Mouse (Mus musculus) kidney, adult 2 months (tissue): ENCODE measurements around the gene Vegfa. TPM values are rescaled to one million over a fixed set of nuclear protein-coding genes. Genes with fewer than 3 reads are reported as not detected.

Source experiments
- DNase-seq: peaks from one replicate; pipeline ENCODE4 v3.0.0; 2021
- H3K27ac ChIP-seq: fragments of 200-500 bp; 2 replicates; pipeline ENCODE4 v1.5.1; 2012; ENCODE audit warnings: low read depth, low read length, control low read depth, inconsistent platforms; ENCODE audit not compliant: insufficient read depth
- H3K27me3 ChIP-seq: fragments of 200-500 bp; replicated peaks from 2 replicates; pipeline ENCODE4 v1.6.1; 2012; ENCODE audit warnings: mild to moderate bottlenecking, moderate library complexity, low read length, inconsistent platforms; ENCODE audit not compliant: control insufficient read depth, insufficient read depth
- H3K36me3 ChIP-seq: fragments of 200-500 bp; 2 replicates; pipeline ENCODE4 v1.6.1; 2012; ENCODE audit warnings: mild to moderate bottlenecking, moderate library complexity, low read length, inconsistent platforms; ENCODE audit not compliant: control insufficient read depth, insufficient read depth
- H3K4me1 ChIP-seq: fragments of 200-500 bp; 2 replicates; pipeline ENCODE4 v1.6.1; 2011; ENCODE audit warnings: low read length; ENCODE audit not compliant: control insufficient read depth, insufficient read depth
- H3K4me3 ChIP-seq: fragments of 200-500 bp; 2 replicates; pipeline ENCODE4 v1.5.1; 2011; ENCODE audit warnings: mild to moderate bottlenecking, low read depth, low read length, control low read depth; ENCODE audit not compliant: insufficient read depth
- CTCF ChIP-seq: fragments of 200-500 bp; conservative IDR thresholded peaks from 2 replicates; pipeline ENCODE4 v1.5.1; 2011; ENCODE audit warnings: low read depth, mild to moderate bottlenecking, control low read depth, low read length, moderate library complexity, mixed read lengths; ENCODE audit not compliant: insufficient read depth, insufficient read length
- POLR2A ChIP-seq: fragments of 200-500 bp; IDR thresholded peaks from one replicate; pipeline ENCODE4 v1.6.1; 2011; ENCODE audit warnings: low read depth, low read length, control low read depth
- WGBS: fragments of 180-500 bp; shearing (Covaris S2); methylation state at CpG from one replicate; pipeline ENCODE4 v1.1.7; 2018; 5-methylcytosine and 5-hydroxymethylcytosine counted together
- polyA plus RNA-seq: library from polyadenylated mRNA; depleted of rRNA; stranded (reverse); fragments of >200 nt; gene quantifications from 2 replicates; pipeline ENCODE4 v1.2.3, GENCODE M21; 2012

Gene Vegfa
- polyA plus RNA-seq, 1 experiment = 336 TPM

GRCm38 (mm10) chr17:45981841-45982240, 50.3 kb downstream of the Vegfa start:
- Histone ChIP-seq H3K27me3 (no peaks in the 10 kb centered on the region), H3K27ac (no peak overlapping the region), H3K4me1 (0 out of 2 replicates have a peak, but pooled peaks cover 2% of the 10 kb centered on the region), H3K4me3 (no peak overlapping the region), H3K36me3 (no peaks in the 10 kb centered on the region)
- DNase-seq = no peak
- WGBS = 82% methylated on average over 1 of the region's 1 CpGs
- no peak for TF ChIP-seq CTCF
- no peak for TF ChIP-seq POLR2A

- H3K4me3 ChIP-seq = no peak overlapping the region
- TF ChIP-seq CTCF (no peak), POLR2A (no peak)
- H3K36me3 ChIP-seq = no peaks in the 10 kb centered on the region
- H3K27me3 ChIP-seq = no peaks in the 10 kb centered on the region
- DNase-seq = no peak
- H3K27ac ChIP-seq = no peak overlapping the region
- H3K4me1 ChIP-seq = no peaks in the 10 kb centered on the region
- WGBS = 84% methylated on average over 10 of the region's 10 CpGs
Measured at GRCm38 (mm10) chr17:45979025-45979805, 53.0 kb downstream of the Vegfa start.

GRCm38 (mm10) chr17:45974461-45974860, 57.7 kb downstream of the Vegfa start:
- 64% methylated on average over 7 of the region's 7 CpGs for WGBS
- DNase-seq = no peak
- no peak overlapping the region for H3K4me3 ChIP-seq
- no peaks in the 10 kb centered on the region for H3K27me3 ChIP-seq
- TF ChIP-seq POLR2A = no peak
- no peak for TF ChIP-seq CTCF
- H3K4me1 ChIP-seq = peaks cover 23% of the 10 kb centered on the region
- no peaks in the 10 kb centered on the region for H3K36me3 ChIP-seq
- H3K27ac ChIP-seq = no peak overlapping the region

- H3K27me3 ChIP-seq = no peaks in the 10 kb centered on the region
- 33% methylated on average over 7 of the region's 7 CpGs for WGBS
- H3K4me1 ChIP-seq = peaks cover 23% of the 10 kb centered on the region
- TF ChIP-seq CTCF (0 out of 2 replicates have a peak, but pooled peaks have one; percentile 0), POLR2A (no peak)
- no peak overlapping the region for H3K4me3 ChIP-seq
- DNase-seq = peak; percentile 92
- peak overlapping the region; percentile 62 for H3K27ac ChIP-seq
- H3K36me3 ChIP-seq = no peaks in the 10 kb centered on the region
Measured at GRCm38 (mm10) chr17:45973214-45973613, 59.0 kb downstream of the Vegfa start.

- no peak for DNase-seq
- Histone ChIP-seq H3K27ac (peak overlapping the region; percentile 62; the same call in 1 of the 2 replicates), H3K4me1 (peaks cover 23% of the 10 kb centered on the region), H3K36me3 (no peaks in the 10 kb centered on the region), H3K4me3 (no peak overlapping the region), H3K27me3 (no peaks in the 10 kb centered on the region)
- 81% methylated on average over 7 of the region's 7 CpGs for WGBS
- TF ChIP-seq POLR2A (no peak), CTCF (no peak)
Measured at GRCm38 (mm10) chr17:45972405-45972804, 59.8 kb downstream of the Vegfa start.

GRCm38 (mm10) chr17:45971800-45972199, 60.4 kb downstream of the Vegfa start:
- no peaks in the 10 kb centered on the region for H3K36me3 ChIP-seq
- 92% methylated on average over 6 of the region's 6 CpGs for WGBS
- H3K4me3 ChIP-seq = no peak overlapping the region
- TF ChIP-seq CTCF (no peak), POLR2A (no peak)
- peaks cover 23% of the 10 kb centered on the region for H3K4me1 ChIP-seq
- no peaks in the 10 kb centered on the region for H3K27me3 ChIP-seq
- H3K27ac ChIP-seq = no peak overlapping the region
- no peak for DNase-seq

- Histone ChIP-seq H3K4me3 (no peak overlapping the region), H3K36me3 (no peaks in the 10 kb centered on the region), H3K27me3 (no peaks in the 10 kb centered on the region), H3K27ac (no peak overlapping the region), H3K4me1 (peaks cover 23% of the 10 kb centered on the region)
- DNase-seq = peak; percentile 59
- TF ChIP-seq CTCF (no peak), POLR2A (no peak)
- WGBS = 44% methylated on average over 17 of the region's 17 CpGs
Measured at GRCm38 (mm10) chr17:45970741-45971550, 61.2 kb downstream of the Vegfa start.
